Mouse (Mus musculus) olfactory bulb, adult 2 months (tissue): ENCODE measurements around the gene Zfp606.

Source experiments
- CTCF ChIP-seq: fragments of 200-500 bp; IDR thresholded peaks from 2 replicates; pipeline ENCODE4 v1.5.1; 2012; ENCODE audit warnings: low read depth, mild to moderate bottlenecking, low read length, moderate library complexity; ENCODE audit not compliant: insufficient read depth
- POLR2A ChIP-seq: fragments of 200-500 bp; IDR thresholded peaks from 2 replicates; pipeline ENCODE4 v1.6.1; 2012; ENCODE audit warnings: mild to moderate bottlenecking, low read depth, low read length, moderate library complexity; ENCODE audit not compliant: insufficient read depth

DNA sequence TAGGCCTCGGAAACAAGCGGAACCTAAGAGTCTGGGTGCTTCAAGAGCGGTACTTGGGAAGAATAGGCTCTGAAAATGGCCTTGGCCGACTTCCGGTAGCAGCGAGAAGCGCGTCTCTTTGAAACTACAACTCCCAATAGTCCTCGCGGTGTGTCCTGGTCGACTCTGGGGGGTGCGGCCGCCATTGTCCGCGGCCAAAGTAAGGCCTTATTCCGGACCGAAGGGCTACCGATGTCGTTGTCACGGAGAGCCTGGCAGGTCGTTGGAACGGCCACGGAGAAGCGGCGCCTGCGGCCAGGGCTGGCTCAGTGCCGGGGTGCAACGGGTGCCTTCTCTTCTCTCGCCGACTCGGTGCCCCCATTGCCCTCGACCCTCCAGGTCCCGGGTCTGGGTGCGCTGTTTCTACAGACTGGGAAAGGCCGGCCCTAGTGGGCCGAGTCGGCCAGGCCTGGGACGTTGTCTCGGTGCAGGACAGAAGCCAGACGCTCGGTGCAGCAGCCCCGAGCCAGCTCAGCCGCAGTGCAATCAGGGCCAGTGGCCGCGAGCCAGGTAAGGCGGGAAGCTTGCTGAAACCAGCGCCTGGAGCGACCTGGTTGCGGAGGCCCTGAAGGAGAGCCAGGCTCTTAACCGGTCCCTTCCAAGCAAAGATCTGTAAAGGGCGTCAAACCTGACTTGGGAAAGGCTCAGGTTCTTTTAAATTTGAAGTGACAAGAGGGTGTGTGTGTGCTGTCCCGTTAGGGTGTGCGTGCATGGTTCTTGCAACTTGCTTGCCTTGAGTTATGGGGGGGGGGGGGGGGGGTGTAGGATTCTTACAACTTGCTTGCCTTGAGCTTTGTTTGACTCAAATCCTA, at the start of gene Zfp606:
- TF ChIP-seq CTCF: no peak
- peak; percentile 66 for TF ChIP-seq POLR2A
